Mouse (Mus musculus) lung, embryonic 14.5 days (tissue): ENCODE measurements around the gene Rdh16f2. TPM values are rescaled to one million over a fixed set of nuclear protein-coding genes. Genes with fewer than 3 reads are reported as not detected.
"Not testable (repeated sequence)": the region's sequence is repeated elsewhere in the genome, so short reads cannot be mapped to it uniquely, and the experiment has no call there.

ENCODE experiments used
- ATAC-seq: fragments of 200-750 bp; cut with Nextera tagmentation; 2 replicates; pipeline ENCODE4 v1.8.0; 2017; ENCODE audit warnings: mild to moderate bottlenecking, moderate TSS enrichment, moderate library complexity; ENCODE audit not compliant: insufficient read depth
- DNase-seq: peaks from one replicate; pipeline ENCODE4 v3.0.0-alpha.2; 2015
- H3K27ac ChIP-seq: fragments of 300-500 bp; sonication (generic); 2 replicates; pipeline ENCODE4 v1.5.1; 2014; ENCODE audit warnings: low read depth, mild to moderate bottlenecking, moderate library complexity
- H3K27me3 ChIP-seq: fragments of 300-500 bp; sonication (generic); 2 replicates; pipeline ENCODE4 v1.6.1; 2014; ENCODE audit warnings: low read length, control low read depth; ENCODE audit not compliant: insufficient read depth
- H3K36me3 ChIP-seq: fragments of 300-500 bp; sonication (generic); 2 replicates; pipeline ENCODE4 v1.6.1; 2014; ENCODE audit warnings: control low read depth; ENCODE audit not compliant: insufficient read depth
- H3K4me1 ChIP-seq: fragments of 300-500 bp; sonication (generic); 2 replicates; pipeline ENCODE4 v1.6.1; 2014; ENCODE audit warnings: antibody characterized with exemption, control low read depth; ENCODE audit not compliant: insufficient read depth
- H3K4me2 ChIP-seq: fragments of 300-500 bp; sonication (generic); 2 replicates; pipeline ENCODE4 v1.6.1; 2014; ENCODE audit warnings: mild to moderate bottlenecking
- H3K4me3 ChIP-seq: fragments of 300-500 bp; sonication (generic); 2 replicates; pipeline ENCODE4 v1.5.1; 2014; ENCODE audit warnings: low read depth, low read length
- H3K9ac ChIP-seq: fragments of 300-500 bp; sonication (generic); 2 replicates; pipeline ENCODE4 v1.6.1; 2014
- H3K9me3 ChIP-seq: fragments of 300-500 bp; sonication (generic); 2 replicates; pipeline ENCODE4 v1.6.1; 2016; ENCODE audit warnings: low read depth, low read length, control low read depth
- CTCF ChIP-seq: IDR thresholded peaks from 2 replicates; pipeline ENCODE4 v1.5.1; 2016; ENCODE audit warnings: antibody characterized with exemption, low read depth
- WGBS: fragments of 180-500 bp; shearing (Covaris S2); extraction: QIAGEN DNeasy Blood & Tissue Kit; methylation state at CpG from one replicate; pipeline ENCODE4 v1.1.7; 2014; 5-methylcytosine and 5-hydroxymethylcytosine counted together
- polyA plus RNA-seq: library from polyadenylated mRNA; unstranded; fragments of >200 nt; fragmentation: Nextera tagmentation; extraction: Ambion mirVana; gene quantifications from 2 replicates; pipeline ENCODE4 v1.2.1, GENCODE M21; 2014

Gene Rdh16f2
- polyA plus RNA-seq, 1 experiment from 2014 or later, result not detected

DNA sequence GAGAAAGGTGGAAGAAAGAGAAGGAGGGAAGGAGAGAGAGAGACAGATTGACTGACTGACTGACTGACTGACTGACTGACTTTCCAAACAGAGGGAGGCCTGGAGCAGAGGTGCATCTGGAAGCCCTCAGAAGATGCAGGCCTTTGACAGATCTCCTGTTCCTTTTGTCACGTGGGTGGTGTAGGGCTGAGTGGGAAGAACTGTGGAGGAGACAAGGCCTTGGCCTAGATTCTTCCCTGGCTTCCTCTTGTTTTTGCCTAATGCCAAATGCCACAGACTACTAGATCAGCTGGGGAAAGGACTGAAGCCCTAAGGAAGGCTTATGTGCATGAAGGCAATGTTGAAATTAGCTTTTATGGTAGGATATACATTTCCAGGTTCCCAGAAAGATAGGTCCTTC, 36.8 kb downstream of the Rdh16f2 start:
- H3K4me3 ChIP-seq, result no peak overlapping the region
- H3K27ac ChIP-seq, result no peak overlapping the region
- H3K4me1 ChIP-seq, result peaks cover 4% of the 10 kb centered on the region; the same call in 1 of the 2 replicates
- no peak for ATAC-seq
- no peak for DNase-seq
- no peaks in the 10 kb centered on the region for H3K36me3 ChIP-seq
- WGBS, result 50% methylated on average over 1 of the region's 1 CpGs
- no peaks in the 10 kb centered on the region for H3K27me3 ChIP-seq
- no peaks in the 10 kb centered on the region for H3K9me3 ChIP-seq
- TF ChIP-seq CTCF, result no peak
- H3K4me2 ChIP-seq, result no peak overlapping the region
- no peak overlapping the region for H3K9ac ChIP-seq

DNA sequence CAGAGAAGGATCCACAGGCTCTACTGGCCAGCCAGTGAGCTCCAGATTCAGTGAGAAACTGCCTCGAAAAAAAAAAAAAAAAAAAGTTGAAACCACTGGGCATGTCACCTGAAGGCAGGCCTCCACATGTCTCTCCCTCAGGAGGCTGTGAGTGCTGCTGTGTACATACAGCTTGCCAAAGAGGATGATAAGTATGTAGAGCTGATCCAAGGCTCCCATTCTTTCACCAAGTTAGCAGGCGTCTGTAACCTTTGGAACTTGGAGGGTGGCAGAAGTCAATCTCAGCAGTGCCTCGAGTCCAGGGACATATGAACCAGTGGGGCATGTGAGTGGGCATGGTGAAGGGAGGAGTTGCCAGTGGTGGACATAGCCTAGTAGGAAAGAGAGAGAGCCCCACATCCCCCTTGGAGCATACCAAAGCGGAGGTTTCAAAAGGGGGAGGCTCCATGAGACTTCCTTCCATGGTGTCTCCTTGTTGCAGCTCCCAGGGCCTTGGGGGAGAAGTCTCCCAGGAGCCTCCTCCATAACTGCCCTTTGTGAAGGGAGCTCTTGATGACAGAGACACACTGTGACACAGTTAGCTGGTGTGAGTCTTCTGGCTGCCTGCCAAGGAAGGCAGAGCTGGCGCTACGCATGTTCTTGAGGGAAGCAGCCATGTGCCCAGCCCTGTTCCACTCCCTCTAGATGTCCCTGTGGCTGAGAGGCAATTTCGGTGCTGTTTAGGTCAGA, 38.6 kb downstream of the Rdh16f2 start:
- WGBS, result 43% methylated on average over 7 of the region's 7 CpGs
- Histone ChIP-seq H3K9ac (no peak overlapping the region), H3K27me3 (no peaks in the 10 kb centered on the region), H3K4me3 (no peak overlapping the region), H3K27ac (0 out of 2 replicates have a peak overlapping the region, but pooled peaks have one; percentile 12), H3K4me2 (no peak overlapping the region), H3K4me1 (peaks cover 4% of the 10 kb centered on the region; the same call in 1 of the 2 replicates), H3K36me3 (no peaks in the 10 kb centered on the region), H3K9me3 (no peaks in the 10 kb centered on the region)
- no peak for TF ChIP-seq CTCF
- ATAC-seq (peak; percentile 66), DNase-seq (peak; percentile 71)

DNA sequence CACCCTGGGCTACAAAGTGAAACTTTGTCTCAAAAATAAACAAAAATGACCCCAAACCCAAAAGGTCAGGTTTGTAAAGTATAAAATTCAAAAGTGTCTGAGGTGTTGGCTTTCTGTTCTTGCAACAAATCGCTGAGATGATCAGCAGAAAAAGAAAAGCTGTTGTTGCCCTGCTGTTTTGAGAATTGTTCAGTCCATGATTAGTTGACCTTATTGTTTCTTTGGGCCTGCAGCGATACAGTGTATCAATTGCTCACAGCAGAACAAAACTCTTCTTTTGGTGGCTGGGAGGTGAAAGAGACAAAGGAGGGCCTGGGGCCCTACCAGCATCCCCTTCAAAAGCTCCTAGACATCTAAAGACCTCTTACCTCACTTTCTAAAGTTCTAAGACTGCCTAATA, 39.9 kb downstream of the Rdh16f2 start:
- no peak overlapping the region for H3K9ac ChIP-seq
- H3K4me1 ChIP-seq, result peaks cover 4% of the 10 kb centered on the region; the same call in 1 of the 2 replicates
- no peak overlapping the region for H3K27ac ChIP-seq
- no peaks in the 10 kb centered on the region for H3K36me3 ChIP-seq
- no peak overlapping the region for H3K4me3 ChIP-seq
- H3K9me3 ChIP-seq, result no peaks in the 10 kb centered on the region
- WGBS, result 67% methylated on average over 2 of the region's 2 CpGs
- DNase-seq (no peak), ATAC-seq (no peak)
- TF ChIP-seq CTCF, result no peak
- H3K4me2 ChIP-seq, result no peak overlapping the region
- H3K27me3 ChIP-seq, result no peaks in the 10 kb centered on the region

DNA sequence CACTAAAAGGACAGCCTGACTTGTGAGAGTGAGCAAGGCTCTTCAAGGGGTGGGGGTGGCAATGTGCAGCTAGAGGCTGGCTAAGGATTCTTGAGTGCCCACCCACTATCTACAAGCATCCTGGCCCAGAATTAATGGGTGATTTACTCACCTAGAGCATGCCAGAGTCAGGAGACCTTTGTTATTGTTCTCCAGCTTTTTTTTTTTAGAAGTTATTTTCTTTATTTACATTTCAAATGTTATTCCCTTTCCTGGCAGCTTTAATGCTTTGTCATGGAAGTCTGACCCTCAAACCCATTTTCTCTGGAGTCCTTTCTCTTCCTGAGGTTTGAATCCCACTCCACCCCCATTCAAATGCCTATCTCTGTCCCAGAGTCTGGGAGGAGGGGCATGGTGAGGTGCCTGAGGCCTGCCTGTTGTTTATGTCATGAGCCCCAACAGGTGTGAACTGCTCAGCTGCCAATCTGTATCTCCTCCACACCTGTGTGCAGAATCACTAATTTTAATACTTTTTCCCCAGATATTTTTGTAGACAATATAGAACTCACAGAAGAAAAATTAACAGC, 41.2 kb downstream of the Rdh16f2 start:
- H3K4me1 ChIP-seq, result peaks cover 4% of the 10 kb centered on the region; the same call in 1 of the 2 replicates
- no peak for TF ChIP-seq CTCF
- no peak overlapping the region for H3K4me3 ChIP-seq
- H3K9ac ChIP-seq, result no peak overlapping the region
- no peak for ATAC-seq
- DNase-seq, result no peak
- no peak overlapping the region for H3K4me2 ChIP-seq
- no peaks in the 10 kb centered on the region for H3K27me3 ChIP-seq
- H3K36me3 ChIP-seq, result no peaks in the 10 kb centered on the region
- no peak overlapping the region for H3K27ac ChIP-seq
- no peaks in the 10 kb centered on the region for H3K9me3 ChIP-seq

DNA sequence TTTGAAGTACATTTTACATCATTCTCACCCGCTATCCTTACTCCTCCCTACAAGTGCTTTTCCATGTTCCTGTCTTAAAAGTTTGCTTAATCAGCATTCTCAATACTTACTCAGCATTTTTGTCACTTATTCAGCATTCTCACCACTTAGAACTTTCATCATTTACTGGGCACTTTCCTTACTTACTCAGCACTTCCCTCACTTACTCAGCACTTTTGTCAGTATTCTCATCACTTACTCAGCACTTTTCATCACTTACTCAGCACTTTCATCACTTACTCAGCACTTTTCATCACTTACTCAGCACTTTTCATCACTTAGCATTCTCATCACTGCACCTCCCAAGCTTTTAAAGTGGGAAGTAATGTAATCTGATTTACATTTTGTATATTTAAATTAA, 49.3 kb downstream of the Rdh16f2 start:
- no peak for TF ChIP-seq CTCF
- Histone ChIP-seq H3K27ac (no peak overlapping the region), H3K4me3 (no peak overlapping the region), H3K36me3 (no peaks in the 10 kb centered on the region), H3K9ac (no peak overlapping the region), H3K9me3 (no peaks in the 10 kb centered on the region), H3K4me2 (no peak overlapping the region), H3K4me1 (no peaks in the 10 kb centered on the region), H3K27me3 (no peaks in the 10 kb centered on the region)
- 78% methylated on average over 1 of the region's 1 CpGs for WGBS
- DNase-seq (no peak), ATAC-seq (no peak)

DNA sequence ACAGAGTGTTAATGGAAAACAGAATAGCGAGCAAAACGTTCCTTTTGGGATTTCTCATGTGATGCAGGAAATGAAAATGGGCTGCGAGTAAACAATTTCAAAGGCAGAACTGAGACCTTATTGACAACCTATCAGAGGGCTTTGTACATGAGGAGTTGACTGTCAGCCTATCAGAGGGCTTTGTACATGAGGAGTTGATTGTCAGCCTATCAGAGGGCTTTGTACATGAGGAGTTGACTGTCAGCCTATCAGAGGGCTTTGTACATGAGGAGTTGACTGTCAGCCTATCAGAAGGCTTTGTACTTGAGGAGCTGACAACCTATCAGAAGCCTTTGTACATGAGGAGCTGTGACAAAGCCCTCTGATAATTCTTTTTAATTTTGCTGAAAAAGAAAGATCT, 50.9 kb downstream of the Rdh16f2 start:
- H3K27me3 ChIP-seq, H3K4me1 ChIP-seq, H3K4me3 ChIP-seq, ATAC-seq, H3K9me3 ChIP-seq, H3K27ac ChIP-seq, DNase-seq, H3K4me2 ChIP-seq, H3K36me3 ChIP-seq, H3K9ac ChIP-seq: not testable (repeated sequence)
- WGBS, result 81% methylated on average over 3 of the region's 3 CpGs

DNA sequence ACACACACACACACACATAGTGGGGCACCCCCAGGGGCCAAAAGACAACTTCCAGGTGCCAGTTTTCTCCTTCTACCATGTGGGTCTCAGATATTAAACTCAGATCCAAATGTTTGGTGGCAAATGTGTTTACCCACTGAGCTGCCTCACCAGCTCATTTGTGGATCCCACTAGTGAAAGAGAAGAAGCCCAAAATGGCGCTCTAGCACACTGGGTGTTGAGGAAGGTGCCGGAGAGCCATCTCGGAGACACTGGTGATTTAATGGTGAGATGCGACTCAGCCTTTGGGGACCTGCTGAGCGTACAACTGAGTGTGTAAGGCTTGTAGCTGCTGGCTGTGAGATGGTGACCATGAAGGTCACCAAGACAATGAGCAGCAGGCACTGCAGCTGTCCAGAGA, 51.4 kb downstream of the Rdh16f2 start:
- Histone ChIP-seq H3K4me2 (no peak overlapping the region), H3K27ac (no peak overlapping the region)
- 92% methylated on average over 5 of the region's 5 CpGs for WGBS

More for the DNA sequence above, 51.4 kb downstream of the Rdh16f2 start:
- Histone ChIP-seq H3K36me3 (no peaks in the 10 kb centered on the region), H3K9ac (no peak overlapping the region), H3K4me1 (no peaks in the 10 kb centered on the region), H3K27me3 (no peaks in the 10 kb centered on the region), H3K9me3 (no peaks in the 10 kb centered on the region), H3K4me3 (no peak overlapping the region)
- DNase-seq (no peak), ATAC-seq (no peak)
- TF ChIP-seq CTCF, result no peak
